Mouse (Mus musculus) MEL (cell line): ENCODE measurements around the gene Cyp2e1. TPM values are rescaled to one million over a fixed set of nuclear protein-coding genes. Genes with fewer than 3 reads are reported as not detected.

Experiments
- DNase-seq: peaks from one replicate; pipeline ENCODE4 v3.0.0; 2011; ENCODE audit warnings: low read depth, low spot score
- H3K27ac ChIP-seq: 2 replicates; pipeline ENCODE4 v1.5.1; 2012; ENCODE audit warnings: low read depth, mild to moderate bottlenecking, control low read depth, low read length, moderate library complexity; ENCODE audit not compliant: control insufficient read depth
- H3K27me3 ChIP-seq, 2 experiments: fragments of 150-350 bp in 1 of 2; sonication (generic) in 1 of 2; 2 replicates each; pipeline ENCODE4 v1.6.1; 2012; ENCODE audit warnings: low read length in 2 of 2, mild to moderate bottlenecking in 2 of 2, improper control_type of control experiment in 1 of 2, moderate library complexity in 1 of 2; ENCODE audit not compliant: insufficient read depth in 2 of 2, control insufficient read depth in 1 of 2
- H3K36me3 ChIP-seq, 2 experiments: 2 replicates each; pipeline ENCODE4 v1.6.1; 2012 to 2014; ENCODE audit warnings: low read length in 2 of 2, improper control_type of control experiment in 1 of 2, inconsistent platforms in 1 of 2, mild to moderate bottlenecking in 1 of 2; ENCODE audit not compliant: insufficient read depth in 2 of 2, control insufficient read depth in 1 of 2
- H3K4me1 ChIP-seq, 2 experiments: fragments of 150-350 bp in 1 of 2; sonication (generic) in 1 of 2; 2 replicates each; pipeline ENCODE4 v1.6.1; 2012; ENCODE audit warnings: low read length in 2 of 2, improper control_type of control experiment in 1 of 2, mild to moderate bottlenecking in 1 of 2; ENCODE audit not compliant: insufficient read depth in 2 of 2, control insufficient read depth in 1 of 2
- H3K4me3 ChIP-seq, 2 experiments: fragments of 150-350 bp in 1 of 2; sonication (generic) in 1 of 2; 2 replicates each; pipeline ENCODE4 v1.5.1; 2012; ENCODE audit warnings: low read depth in 2 of 2, low read length in 2 of 2, mild to moderate bottlenecking in 2 of 2, moderate library complexity in 2 of 2, control low read depth in 1 of 2, improper control_type of control experiment in 1 of 2; ENCODE audit not compliant: control insufficient read depth in 1 of 2, insufficient read depth in 1 of 2
- H3K79me2 ChIP-seq: 2 replicates; pipeline ENCODE4 v1.6.1; 2012; ENCODE audit warnings: mild to moderate bottlenecking, low read length, moderate library complexity; ENCODE audit not compliant: control insufficient read depth, poor library complexity, insufficient read depth
- H3K9ac ChIP-seq: 2 replicates; pipeline ENCODE4 v1.6.1; 2012; ENCODE audit warnings: low read depth, mild to moderate bottlenecking, control low read depth, low read length, moderate library complexity; ENCODE audit not compliant: control insufficient read depth, poor library complexity, severe bottlenecking
- H3K9me3 ChIP-seq: fragments of 150-350 bp; sonication (generic); replicated peaks from 2 replicates; pipeline ENCODE4 v1.6.1; 2012; ENCODE audit warnings: mild to moderate bottlenecking, low read length, improper control_type of control experiment, moderate library complexity; ENCODE audit not compliant: insufficient read depth
- CHD2 ChIP-seq: IDR thresholded peaks from 2 replicates; pipeline ENCODE4 v1.6.1; 2011; ENCODE audit warnings: low read length, improper control_type of control experiment
- CTCF ChIP-seq, 3 experiments: IDR thresholded peaks in 2 of 3; conservative IDR thresholded peaks in 1 of 3; 2 replicates each; pipeline ENCODE4 v1.5.1; 2011 to 2012; ENCODE audit warnings: low read length in 3 of 3, low read depth in 2 of 3, mild to moderate bottlenecking in 2 of 3, improper control_type of control experiment in 1 of 3, inconsistent platforms in 1 of 3, mixed read lengths in 1 of 3, moderate library complexity in 1 of 3; ENCODE audit not compliant: control insufficient read depth in 1 of 3, insufficient read depth in 1 of 3, poor library complexity in 1 of 3, severe bottlenecking in 1 of 3
- ELF1 ChIP-seq: IDR thresholded peaks from 2 replicates; pipeline ENCODE4 v1.6.1; 2014; ENCODE audit warnings: low read depth, mild to moderate bottlenecking, inconsistent platforms, low read length, improper control_type of control experiment, moderate library complexity
- EP300 ChIP-seq, 2 experiments: IDR thresholded peaks; 2 replicates each; pipeline ENCODE4 v1.6.1; 2011; ENCODE audit warnings: improper control_type of control experiment in 2 of 2, low read length in 2 of 2, low read depth in 1 of 2, mild to moderate bottlenecking in 1 of 2
- GATA1 ChIP-seq: IDR thresholded peaks from 2 replicates; pipeline ENCODE4 v1.6.1; 2011; ENCODE audit warnings: low read depth, low read length, improper control_type of control experiment
- JUND ChIP-seq: IDR thresholded peaks from 2 replicates; pipeline ENCODE4 v1.6.1; 2011; ENCODE audit warnings: low read depth, mild to moderate bottlenecking, improper control_type of control experiment, low read length
- MAFK ChIP-seq: IDR thresholded peaks from 2 replicates; pipeline ENCODE4 v1.6.1; 2011; ENCODE audit warnings: low read depth, mild to moderate bottlenecking, low read length, improper control_type of control experiment, borderline replicate concordance
- MAX ChIP-seq: IDR thresholded peaks from 2 replicates; pipeline ENCODE4 v1.6.1; 2011; ENCODE audit warnings: low read length, improper control_type of control experiment
- MAZ ChIP-seq: IDR thresholded peaks from 2 replicates; pipeline ENCODE4 v1.6.1; 2012; ENCODE audit warnings: low read depth, mild to moderate bottlenecking, inconsistent platforms, low read length, improper control_type of control experiment
- MEF2A ChIP-seq: IDR thresholded peaks from 2 replicates; pipeline ENCODE4 v1.6.1; 2014; ENCODE audit warnings: low read depth, mild to moderate bottlenecking, inconsistent platforms, low read length, improper control_type of control experiment; ENCODE audit not compliant: poor library complexity, insufficient replicate concordance, severe bottlenecking; ENCODE audit errors: extremely low read depth
- MXI1 ChIP-seq: IDR thresholded peaks from 2 replicates; pipeline ENCODE4 v1.6.1; 2011; ENCODE audit warnings: mild to moderate bottlenecking, low read depth, low read length, improper control_type of control experiment
- MYB ChIP-seq: IDR thresholded peaks from 2 replicates; pipeline ENCODE4 v1.6.1; 2011; ENCODE audit warnings: mild to moderate bottlenecking, low read depth, low read length, improper control_type of control experiment
- NRF1 ChIP-seq: IDR thresholded peaks from 2 replicates; pipeline ENCODE4 v1.6.1; 2014; ENCODE audit warnings: low read depth, mild to moderate bottlenecking, inconsistent platforms, low read length, improper control_type of control experiment, moderate library complexity; ENCODE audit not compliant: poor library complexity, insufficient read depth, severe bottlenecking
- POLR2AphosphoS2 ChIP-seq: IDR thresholded peaks from 2 replicates; pipeline ENCODE4 v1.6.1; 2011; ENCODE audit warnings: low read length, improper control_type of control experiment
- RAD21 ChIP-seq: IDR thresholded peaks from 2 replicates; pipeline ENCODE4 v1.6.1; 2011; ENCODE audit warnings: mild to moderate bottlenecking, low read depth, low read length, improper control_type of control experiment
- SMC3 ChIP-seq: IDR thresholded peaks from 2 replicates; pipeline ENCODE4 v1.6.1; 2011; ENCODE audit warnings: low read depth, low read length, improper control_type of control experiment
- TCF12 ChIP-seq: IDR thresholded peaks from 2 replicates; pipeline ENCODE4 v1.6.1; 2014; ENCODE audit warnings: low read depth, mild to moderate bottlenecking, inconsistent platforms, low read length, improper control_type of control experiment, moderate library complexity
- ZKSCAN1 ChIP-seq: IDR thresholded peaks from 2 replicates; pipeline ENCODE4 v1.6.1; 2012; ENCODE audit warnings: low read depth, mild to moderate bottlenecking, inconsistent platforms, low read length, improper control_type of control experiment, moderate library complexity
- ZNF384 ChIP-seq: IDR thresholded peaks from 2 replicates; pipeline ENCODE4 v1.6.1; 2012; ENCODE audit warnings: low read depth, mild to moderate bottlenecking, inconsistent platforms, low read length, improper control_type of control experiment
- polyA plus RNA-seq, 2 experiments: library from polyadenylated mRNA; stranded (reverse) in 1 of 2; unstranded in 1 of 2; fragments of >175 nt in 1 of 2; fragments of >200 nt in 1 of 2; gene quantifications; 2 replicates each; pipeline versions ENCODE4 v1.2.1 to v1.2.4; 2012; ENCODE audit warnings: low replicate concordance in 2 of 2, low read depth in 1 of 2; ENCODE audit not compliant: insufficient read length in 2 of 2, insufficient read depth in 1 of 2, missing spikeins in 1 of 2
- total RNA-seq: library from RNA; depleted of rRNA; stranded (reverse); fragments of 300-350 nt; gene quantifications from 2 replicates; pipeline ENCODE4 v1.2.3, GENCODE M21; 2012

Cyp2e1 gene
- total and polyA plus RNA-seq, 3 experiments: not detected

GRCm38 (mm10) chr7:140811714-140812113, 48.2 kb downstream of the Cyp2e1 start:
- Histone ChIP-seq H3K9ac (no peak overlapping the region), H3K9me3 (no peaks in the 10 kb centered on the region), H3K4me1 (no peaks in the 10 kb centered on the region), H3K27me3 (peaks cover 0 to 15% of the 10 kb centered on the region in 2 experiments; a peak in 3 of 4 replicates), H3K36me3 (no peaks in the 10 kb centered on the region), H3K4me3 (no peak overlapping the region), H3K79me2 (no peaks in the 10 kb centered on the region), H3K27ac (no peak overlapping the region)
- TF ChIP-seq POLR2AphosphoS2 (no peak), MAZ (no peak), ZKSCAN1 (no peak), MEF2A (no peak)
- DNase-seq: no peak

- H3K79me2 ChIP-seq: no peaks in the 10 kb centered on the region
- no peak overlapping the region for H3K9ac ChIP-seq
- H3K4me3 ChIP-seq: no peak overlapping the region
- H3K27ac ChIP-seq: no peak overlapping the region
- no peaks in the 10 kb centered on the region for H3K9me3 ChIP-seq
- TF ChIP-seq MAX (no peak), ZNF384 (no peak), MAFK (no peak), GATA1 (no peak), MXI1 (no peak), JUND (no peak), ELF1 (no peak), ZKSCAN1 (no peak), NRF1 (no peak), MEF2A (no peak), CHD2 (no peak), TCF12 (no peak)
- no peaks in the 10 kb centered on the region for H3K36me3 ChIP-seq
- H3K27me3 ChIP-seq: peaks cover 7 to 24% of the 10 kb centered on the region in 2 experiments
- H3K4me1 ChIP-seq: no peaks in the 10 kb centered on the region
- no peak for DNase-seq
Observed at GRCm38 (mm10) chr7:140812850-140813249, 49.3 kb downstream of the Cyp2e1 start.

DNA sequence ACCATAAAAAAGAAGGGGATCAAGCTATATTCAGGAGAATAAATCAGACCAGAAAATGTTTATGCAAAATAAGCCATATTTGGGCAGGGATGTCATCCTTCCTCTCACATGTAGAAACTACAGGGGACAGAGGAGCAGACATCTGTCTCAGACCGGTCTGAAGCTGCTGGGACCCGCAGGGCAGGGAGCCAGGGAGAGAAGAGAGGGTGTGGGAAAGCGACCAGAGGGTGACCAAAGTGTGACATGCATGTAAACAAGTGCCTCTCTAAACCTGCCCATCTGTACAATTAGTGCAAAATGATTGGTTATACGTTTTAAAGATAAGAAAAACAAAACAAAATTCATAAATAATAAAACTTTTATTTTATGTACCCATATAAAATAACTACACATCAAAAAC, 56.6 kb downstream of the Cyp2e1 start:
- Histone ChIP-seq H3K4me1 (no peaks in the 10 kb centered on the region), H3K27me3 (peaks cover 13 to 28% of the 10 kb centered on the region in 2 experiments), H3K4me3 (no peak overlapping the region), H3K36me3 (no peaks in the 10 kb centered on the region)
- DNase-seq: no peak
- TF ChIP-seq SMC3: no peak
- TF ChIP-seq MYB: no peak
- no peak for TF ChIP-seq CTCF (IDR thresholded peaks at IDR 0.05 in 2 of 3, conservative IDR thresholded peaks at IDR 0.05 in 1 of 3; ENCODE audit: control insufficient read depth in 1 of 3, insufficient read depth in 1 of 3, low read depth in 2 of 3, low read length in 3 of 3, poor library complexity in 1 of 3, severe bottlenecking in 1 of 3)
- no peak for TF ChIP-seq RAD21
- TF ChIP-seq EP300 (IDR thresholded peaks at IDR 0.05; ENCODE audit: low read depth in 1 of 2, low read length in 2 of 2): no peak
- TF ChIP-seq, all 39 proteins: peak for 0
- Histone ChIP-seq H3K79me2 (no peaks in the 10 kb centered on the region), H3K9ac (no peak overlapping the region), H3K27ac (no peak overlapping the region), H3K9me3 (no peaks in the 10 kb centered on the region)
